Mouse (Mus musculus): ENCODE data around the gene Rexo2.

DNA sequence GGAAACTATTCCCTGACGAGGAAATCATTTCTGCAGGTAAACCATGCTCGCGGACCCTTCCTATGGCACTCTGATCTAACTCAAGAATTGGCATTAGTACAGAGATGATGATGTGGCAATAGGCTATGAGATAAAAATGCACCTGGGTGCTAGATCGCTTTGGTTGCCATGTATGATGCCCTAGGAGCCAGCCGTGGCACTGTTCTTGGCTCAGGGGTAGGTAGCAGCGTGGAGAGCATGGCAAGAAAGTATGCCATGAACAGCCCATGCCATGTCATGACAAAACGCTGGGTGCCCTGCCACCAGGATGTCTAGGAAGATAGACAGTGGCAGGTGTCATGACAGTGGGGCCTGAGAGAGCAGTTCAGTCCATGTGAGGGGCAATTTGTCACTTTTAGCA lies 53.2 kb downstream of the Rexo2 start:
- TF ChIP-seq CTCF (IDR thresholded peaks at IDR 0.05; ENCODE audit: low read depth) (no peak), EP300 (IDR thresholded peaks at IDR 0.05; ENCODE audit: low read depth) (no peak)

All from heart, postnatal 0 days (tissue).